Mouse (Mus musculus) intestine, embryonic 14.5 days (tissue): ENCODE data around the gene Plpp1. TPM values are rescaled to one million over a fixed set of nuclear protein-coding genes. Genes with fewer than 3 reads are reported as not detected.

Experiments used
- ATAC-seq: fragments of 200-750 bp; cut with Nextera tagmentation; replicated peaks from 2 replicates; pipeline ENCODE4 v1.8.0; 2017; ENCODE audit warnings: low read depth, moderate number of reproducible peaks, moderate TSS enrichment, moderate library complexity; ENCODE audit not compliant: low FRiP score, low TSS enrichment
- DNase-seq: peaks from one replicate; pipeline ENCODE4 v3.0.0-alpha.2; 2018; ENCODE audit warnings: low spot score
- H3K27ac ChIP-seq: fragments of 300-500 bp; sonication (generic); 2 replicates; pipeline ENCODE4 v1.5.1; 2014; ENCODE audit warnings: low read depth, mild to moderate bottlenecking, control low read depth
- H3K27me3 ChIP-seq: fragments of 300-500 bp; sonication (generic); replicated peaks from 2 replicates; pipeline ENCODE4 v1.6.1; 2014; ENCODE audit warnings: low read length, control low read depth; ENCODE audit not compliant: control insufficient read depth, insufficient read depth
- H3K36me3 ChIP-seq: fragments of 300-500 bp; sonication (generic); 2 replicates; pipeline ENCODE4 v1.6.1; 2014; ENCODE audit warnings: low read length, control low read depth; ENCODE audit not compliant: control insufficient read depth, insufficient read depth
- H3K4me1 ChIP-seq: fragments of 300-500 bp; sonication (generic); replicated peaks from 2 replicates; pipeline ENCODE4 v1.6.1; 2014; ENCODE audit warnings: low read length, control low read depth, mixed read lengths; ENCODE audit not compliant: control insufficient read depth, insufficient read depth
- H3K4me2 ChIP-seq: fragments of 300-500 bp; sonication (generic); 2 replicates; pipeline ENCODE4 v1.6.1; 2014; ENCODE audit warnings: low read length
- H3K4me3 ChIP-seq: fragments of 300-500 bp; sonication (generic); 2 replicates; pipeline ENCODE4 v1.5.1; 2014; ENCODE audit warnings: low read depth, low read length, control low read depth, mixed read lengths
- H3K9ac ChIP-seq: fragments of 300-500 bp; sonication (generic); 2 replicates; pipeline ENCODE4 v1.6.1; 2014; ENCODE audit warnings: mild to moderate bottlenecking, low read length
- H3K9me3 ChIP-seq: fragments of 300-500 bp; sonication (generic); 2 replicates; pipeline ENCODE4 v1.6.1; 2016; ENCODE audit warnings: low read length, control low read depth; ENCODE audit not compliant: control insufficient read depth
- WGBS: fragments of 180-500 bp; shearing (Covaris S2); extraction: QIAGEN DNeasy Blood & Tissue Kit; methylation state at CpG from one replicate; pipeline ENCODE4 v1.1.7; 2014; 5-methylcytosine and 5-hydroxymethylcytosine counted together
- polyA plus RNA-seq: library from polyadenylated mRNA; unstranded; fragments of >200 nt; fragmentation: Nextera tagmentation; extraction: Ambion mirVana; gene quantifications from 2 replicates; pipeline ENCODE4 v1.2.1, GENCODE M21; 2014

Gene Plpp1
- polyA plus RNA-seq, 1 experiment from 2014 or later = 77.6 TPM

- no peaks in the 10 kb centered on the region for H3K4me1 ChIP-seq
- H3K36me3 ChIP-seq = peaks cover 76% of the 10 kb centered on the region
- H3K4me2 ChIP-seq = no peak overlapping the region
- H3K27me3 ChIP-seq = no peaks in the 10 kb centered on the region
- 93% methylated on average over 1 of the region's 1 CpGs for WGBS
- DNase-seq (no peak), ATAC-seq (no peak)
- H3K4me3 ChIP-seq = no peak overlapping the region
- no peak overlapping the region for H3K9ac ChIP-seq
- no peaks in the 10 kb centered on the region for H3K9me3 ChIP-seq
- no peak overlapping the region for H3K27ac ChIP-seq
Measured at GRCm38 (mm10) chr13:112862978-112863677, 62.5 kb downstream of the Plpp1 start.

DNA sequence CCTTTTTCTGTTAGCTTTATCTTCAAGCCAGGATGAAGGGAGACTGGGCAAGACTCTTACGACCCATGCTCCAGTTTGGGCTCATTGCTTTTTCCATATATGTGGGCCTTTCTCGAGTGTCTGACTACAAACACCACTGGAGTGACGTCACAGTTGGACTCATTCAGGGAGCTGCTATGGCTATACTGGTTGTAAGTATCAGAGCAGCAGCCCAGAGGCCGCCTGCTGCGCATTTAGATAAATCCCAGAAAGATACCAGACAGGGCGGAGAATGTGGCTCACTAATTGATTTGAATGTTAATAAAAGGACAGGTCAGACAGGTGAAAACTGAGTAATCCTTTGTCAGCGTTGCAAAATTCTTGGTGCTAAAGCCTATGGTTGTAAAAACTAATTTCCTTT lies 66.2 kb downstream of the Plpp1 start:
- H3K9me3 ChIP-seq = no peaks in the 10 kb centered on the region
- H3K27me3 ChIP-seq = no peaks in the 10 kb centered on the region
- no peak for DNase-seq
- no peak overlapping the region for H3K4me3 ChIP-seq
- no peak overlapping the region for H3K4me2 ChIP-seq
- no peak overlapping the region for H3K27ac ChIP-seq
- no peaks in the 10 kb centered on the region for H3K4me1 ChIP-seq
- ATAC-seq = no peak
- 88% methylated on average over 7 of the region's 7 CpGs for WGBS
- peaks cover 80% of the 10 kb centered on the region for H3K36me3 ChIP-seq
- no peak overlapping the region for H3K9ac ChIP-seq

- H3K36me3 ChIP-seq = peaks cover 85% of the 10 kb centered on the region
- no peaks in the 10 kb centered on the region for H3K4me1 ChIP-seq
- H3K4me2 ChIP-seq = no peak overlapping the region
- H3K4me3 ChIP-seq = no peak overlapping the region
- H3K9ac ChIP-seq = no peak overlapping the region
- H3K9me3 ChIP-seq = no peaks in the 10 kb centered on the region
- H3K27ac ChIP-seq = no peak overlapping the region
- 95% methylated on average over 8 of the region's 8 CpGs for WGBS
- ATAC-seq (no peak), DNase-seq (no peak)
- no peaks in the 10 kb centered on the region for H3K27me3 ChIP-seq
Measured at GRCm38 (mm10) chr13:112867381-112867780, 66.8 kb downstream of the Plpp1 start.

DNA sequence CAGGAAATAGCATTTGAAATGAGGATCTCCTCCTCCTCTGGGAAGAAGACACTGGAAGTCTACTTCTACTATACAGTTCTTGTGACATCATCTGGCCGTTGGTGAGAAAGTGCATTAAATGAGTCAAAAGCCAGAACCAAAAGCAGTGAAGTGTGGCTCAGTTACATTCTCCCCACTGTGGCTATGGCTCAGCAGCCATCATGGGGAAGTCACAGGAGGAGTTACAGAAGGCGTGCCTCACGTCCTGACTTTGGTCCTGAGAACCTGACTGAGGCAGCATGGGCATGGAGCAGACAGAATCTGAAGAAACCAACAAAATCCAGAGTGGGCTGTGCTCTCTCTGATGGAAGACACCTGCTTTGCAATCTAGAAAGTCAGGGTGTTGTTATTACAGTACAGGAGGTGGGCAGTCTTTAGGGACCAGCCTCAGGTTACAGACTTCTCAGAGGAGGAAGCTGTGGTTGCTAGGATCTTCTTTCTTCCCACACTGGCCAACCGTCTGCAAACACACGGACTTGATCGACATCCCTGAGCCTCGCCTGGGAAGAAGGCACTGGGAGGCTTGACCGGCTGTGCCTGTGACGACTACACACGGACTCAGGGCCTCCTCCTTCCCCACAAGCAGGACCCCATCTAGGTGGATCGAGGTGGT lies 69.6 kb downstream of the Plpp1 start:
- Histone ChIP-seq H3K9me3 (no peaks in the 10 kb centered on the region), H3K4me1 (no peaks in the 10 kb centered on the region), H3K9ac (no peak overlapping the region), H3K27me3 (no peaks in the 10 kb centered on the region), H3K27ac (no peak overlapping the region), H3K36me3 (peaks cover 87% of the 10 kb centered on the region), H3K4me3 (no peak overlapping the region), H3K4me2 (no peak overlapping the region)
- WGBS = 72% methylated on average over 11 of the region's 11 CpGs
- DNase-seq (no peak), ATAC-seq (peak; percentile 22; the same call in 1 of the 2 replicates)

DNA sequence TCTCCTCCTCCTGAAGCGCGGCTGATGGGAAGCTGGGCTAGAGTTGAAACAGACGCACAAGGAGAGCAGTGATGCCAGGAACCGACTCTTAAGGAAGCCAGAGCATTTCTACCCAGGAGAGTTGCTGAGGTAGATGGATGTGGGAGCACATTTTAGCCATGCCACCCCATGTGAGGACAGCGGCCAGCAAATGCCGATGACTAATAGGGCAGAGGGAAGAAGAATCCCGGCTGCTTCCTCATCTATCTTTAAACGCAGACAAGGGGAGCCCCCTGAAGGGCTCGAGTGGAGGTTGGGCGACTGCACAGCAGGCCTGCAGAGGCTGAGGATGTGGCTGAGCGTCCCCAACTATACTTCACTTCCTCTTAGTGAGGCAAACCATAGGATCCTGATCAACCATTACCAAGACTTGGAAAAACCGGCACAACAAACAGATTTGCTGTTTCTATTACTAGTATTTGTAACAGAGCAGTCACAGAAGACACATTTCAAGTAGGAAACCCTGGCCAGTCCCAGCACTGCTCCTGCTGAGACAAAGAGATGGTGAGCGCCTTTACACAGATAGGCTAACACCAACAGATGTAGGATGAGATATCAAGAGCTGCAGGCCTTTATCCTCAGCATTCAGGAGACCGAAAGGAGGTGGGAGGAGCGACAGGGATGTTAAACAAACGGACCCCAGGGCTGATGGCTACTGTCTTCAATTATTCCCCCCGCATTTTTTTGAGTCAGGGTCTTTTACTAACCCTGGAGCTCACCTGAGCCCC lies 71.1 kb downstream of the Plpp1 start:
- H3K27me3 ChIP-seq = no peaks in the 10 kb centered on the region
- DNase-seq (no peak), ATAC-seq (no peak)
- no peak overlapping the region for H3K4me2 ChIP-seq
- no peak overlapping the region for H3K9ac ChIP-seq
- 70% methylated on average over 17 of the region's 17 CpGs for WGBS
- no peak overlapping the region for H3K27ac ChIP-seq
- H3K4me1 ChIP-seq = no peaks in the 10 kb centered on the region
- H3K9me3 ChIP-seq = no peaks in the 10 kb centered on the region
- peaks cover 84% of the 10 kb centered on the region for H3K36me3 ChIP-seq
- no peak overlapping the region for H3K4me3 ChIP-seq

GRCm38 (mm10) chr13:112887234-112887633 lies 86.6 kb downstream of the Plpp1 start:
- no peak overlapping the region for H3K27ac ChIP-seq
- H3K27me3 ChIP-seq = no peaks in the 10 kb centered on the region
- peaks cover 82% of the 10 kb centered on the region for H3K36me3 ChIP-seq
- H3K9ac ChIP-seq = no peak overlapping the region
- H3K9me3 ChIP-seq = no peaks in the 10 kb centered on the region
- no peaks in the 10 kb centered on the region for H3K4me1 ChIP-seq
- WGBS = 93% methylated on average over 12 of the region's 12 CpGs
- H3K4me2 ChIP-seq = no peak overlapping the region
- H3K4me3 ChIP-seq = no peak overlapping the region
- ATAC-seq (no peak), DNase-seq (no peak)

GRCm38 (mm10) chr13:112902176-112902575 lies 101.6 kb downstream of the Plpp1 start:
- WGBS = 85% methylated on average over 3 of the region's 3 CpGs
- H3K4me1 ChIP-seq = no peaks in the 10 kb centered on the region
- H3K4me2 ChIP-seq = no peak overlapping the region
- no peaks in the 10 kb centered on the region for H3K9me3 ChIP-seq
- H3K27me3 ChIP-seq = no peaks in the 10 kb centered on the region
- no peak overlapping the region for H3K4me3 ChIP-seq
- no peak for DNase-seq
- ATAC-seq = no peak
- peaks cover 92% of the 10 kb centered on the region for H3K36me3 ChIP-seq
- no peak overlapping the region for H3K27ac ChIP-seq
- H3K9ac ChIP-seq = no peak overlapping the region

- 72% methylated on average over 4 of the region's 4 CpGs for WGBS
- H3K9me3 ChIP-seq = no peaks in the 10 kb centered on the region
- H3K36me3 ChIP-seq = peaks cover 81% of the 10 kb centered on the region
- no peak overlapping the region for H3K4me3 ChIP-seq
- peak; percentile 58 for DNase-seq
- H3K4me1 ChIP-seq = no peaks in the 10 kb centered on the region
- ATAC-seq = no peak
- no peaks in the 10 kb centered on the region for H3K27me3 ChIP-seq
- H3K27ac ChIP-seq = no peak overlapping the region
- no peak overlapping the region for H3K4me2 ChIP-seq
- no peak overlapping the region for H3K9ac ChIP-seq
Measured at GRCm38 (mm10) chr13:112909663-112910062, 109.1 kb downstream of the Plpp1 start.
